Mouse (Mus musculus): ENCODE measurements around the gene Hs2st1. TPM values are rescaled to one million over a fixed set of nuclear protein-coding genes. Genes with fewer than 3 reads are reported as not detected.
A peak's percentile ranks its signal among the peaks of the same experiment; 100 is the strongest.

The Hs2st1 gene
- polyA plus RNA-seq, 1 experiment from 2014 or later = 24.6 TPM

DNA sequence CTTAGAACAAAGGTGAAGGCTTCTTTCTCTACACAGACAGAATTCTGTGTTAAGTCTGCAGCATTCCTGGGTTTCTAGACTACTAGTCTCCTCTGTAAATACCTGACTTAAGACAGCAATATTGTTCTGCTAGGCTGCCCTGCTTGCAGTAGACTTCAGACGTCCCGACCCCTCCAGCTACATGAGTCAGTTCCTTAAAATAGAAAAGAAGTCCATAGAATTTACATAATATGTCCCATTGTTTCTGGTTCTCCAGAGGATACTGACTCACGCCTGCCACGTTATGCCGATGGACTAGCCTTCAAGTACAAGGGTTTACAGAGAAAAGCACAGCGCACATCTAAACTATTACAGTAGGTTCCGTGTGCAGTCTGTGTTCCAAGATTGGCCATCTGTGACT lies 34.2 kb upstream of the Hs2st1 start:
- Histone ChIP-seq H3K36me3 (peaks cover 5% of the 10 kb centered on the region), H3K27me3 (replicated peaks) (no peaks in the 10 kb centered on the region), H3K9ac (no peak overlapping the region), H3K27ac (no peak overlapping the region), H3K4me1 (no peaks in the 10 kb centered on the region), H3K4me3 (no peak overlapping the region), H3K9me3 (no peaks in the 10 kb centered on the region), H3K4me2 (replicated peaks) (no peak overlapping the region)
- ATAC-seq (ENCODE audit: low FRiP score, low read depth) = no peak
- WGBS = 81% methylated on average over 7 of the region's 7 CpGs

DNA sequence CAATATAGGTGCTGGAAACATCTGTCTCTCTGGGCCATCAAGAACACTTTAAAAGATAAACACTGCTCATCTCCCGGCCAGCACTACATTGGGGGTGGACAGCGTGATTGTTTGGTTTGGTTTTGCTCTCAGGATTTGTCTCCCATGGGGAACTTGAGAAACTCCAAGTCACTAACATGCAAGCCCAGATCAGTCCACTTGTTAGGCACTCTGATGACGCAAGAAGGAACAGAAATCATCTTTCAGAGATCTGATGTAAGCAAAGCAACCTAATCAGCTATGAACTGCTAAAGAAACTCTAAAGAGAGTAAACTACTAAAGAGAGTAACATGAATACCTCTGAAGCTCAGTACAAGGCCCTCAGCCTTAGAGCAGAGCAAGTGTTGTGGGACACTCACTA lies 33.6 kb upstream of the Hs2st1 start:
- ATAC-seq (ENCODE audit: low FRiP score, low read depth) = no peak
- Histone ChIP-seq H3K4me3 (no peak overlapping the region), H3K36me3 (peaks cover 8% of the 10 kb centered on the region), H3K27me3 (replicated peaks) (no peaks in the 10 kb centered on the region), H3K4me1 (no peaks in the 10 kb centered on the region), H3K27ac (no peak overlapping the region), H3K9me3 (no peaks in the 10 kb centered on the region), H3K4me2 (replicated peaks) (no peak overlapping the region), H3K9ac (no peak overlapping the region)
- WGBS = 83% methylated on average over 3 of the region's 3 CpGs

DNA sequence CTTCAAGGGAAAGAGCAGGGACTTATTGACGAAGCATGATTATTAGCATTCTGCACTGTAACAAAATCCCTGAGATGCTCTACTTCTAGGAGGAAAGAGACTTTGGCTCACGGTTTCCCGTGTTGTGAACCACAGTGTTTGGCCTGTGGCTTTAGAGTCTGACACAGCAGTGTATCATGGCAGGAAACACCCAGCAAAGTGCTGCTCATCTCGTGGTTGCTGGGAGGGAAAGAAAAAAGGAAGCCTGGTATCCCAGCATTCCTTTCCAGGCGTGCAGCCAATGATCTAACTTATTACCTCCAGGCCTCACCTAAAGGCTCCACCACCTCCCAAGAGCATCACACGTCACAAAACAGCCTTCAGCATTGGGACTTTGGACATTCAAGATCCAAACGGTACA lies 32.8 kb upstream of the Hs2st1 start:
- no peak for ATAC-seq (ENCODE audit: low FRiP score, low read depth)
- no peak overlapping the region for H3K4me2 ChIP-seq (replicated peaks)
- WGBS = 82% methylated on average over 7 of the region's 7 CpGs
- H3K4me3 ChIP-seq = no peak overlapping the region
- H3K27me3 ChIP-seq (replicated peaks) = no peaks in the 10 kb centered on the region
- no peaks in the 10 kb centered on the region for H3K9me3 ChIP-seq
- no peak overlapping the region for H3K9ac ChIP-seq
- no peak overlapping the region for H3K27ac ChIP-seq
- no peaks in the 10 kb centered on the region for H3K4me1 ChIP-seq
- peaks cover 12% of the 10 kb centered on the region for H3K36me3 ChIP-seq

DNA sequence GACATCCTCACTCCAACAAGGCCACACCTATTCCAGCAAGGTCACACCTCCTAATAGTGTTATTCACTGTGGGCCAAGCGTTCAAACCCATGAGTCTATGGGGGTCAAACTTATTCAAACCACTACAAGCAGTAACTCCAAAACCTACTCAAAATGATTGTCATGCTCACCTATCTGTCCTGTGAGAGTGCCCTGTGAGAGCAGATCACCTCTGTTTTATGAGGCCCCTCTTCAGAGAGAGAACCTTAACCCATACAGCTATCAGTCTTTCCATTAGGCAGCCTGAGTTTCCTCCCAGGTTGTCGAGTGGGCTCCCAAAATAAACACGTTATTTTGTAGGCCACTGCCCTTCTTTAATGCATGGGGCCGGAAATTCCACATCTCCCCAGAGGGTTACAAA lies 32.4 kb upstream of the Hs2st1 start:
- Histone ChIP-seq H3K9ac (no peak overlapping the region), H3K36me3 (peaks cover 14% of the 10 kb centered on the region), H3K4me2 (replicated peaks) (no peak overlapping the region), H3K9me3 (no peaks in the 10 kb centered on the region), H3K27me3 (replicated peaks) (no peaks in the 10 kb centered on the region), H3K27ac (no peak overlapping the region), H3K4me3 (no peak overlapping the region), H3K4me1 (no peaks in the 10 kb centered on the region)
- ATAC-seq (ENCODE audit: low FRiP score, low read depth) = no peak
- 78% methylated on average over 4 of the region's 4 CpGs for WGBS

DNA sequence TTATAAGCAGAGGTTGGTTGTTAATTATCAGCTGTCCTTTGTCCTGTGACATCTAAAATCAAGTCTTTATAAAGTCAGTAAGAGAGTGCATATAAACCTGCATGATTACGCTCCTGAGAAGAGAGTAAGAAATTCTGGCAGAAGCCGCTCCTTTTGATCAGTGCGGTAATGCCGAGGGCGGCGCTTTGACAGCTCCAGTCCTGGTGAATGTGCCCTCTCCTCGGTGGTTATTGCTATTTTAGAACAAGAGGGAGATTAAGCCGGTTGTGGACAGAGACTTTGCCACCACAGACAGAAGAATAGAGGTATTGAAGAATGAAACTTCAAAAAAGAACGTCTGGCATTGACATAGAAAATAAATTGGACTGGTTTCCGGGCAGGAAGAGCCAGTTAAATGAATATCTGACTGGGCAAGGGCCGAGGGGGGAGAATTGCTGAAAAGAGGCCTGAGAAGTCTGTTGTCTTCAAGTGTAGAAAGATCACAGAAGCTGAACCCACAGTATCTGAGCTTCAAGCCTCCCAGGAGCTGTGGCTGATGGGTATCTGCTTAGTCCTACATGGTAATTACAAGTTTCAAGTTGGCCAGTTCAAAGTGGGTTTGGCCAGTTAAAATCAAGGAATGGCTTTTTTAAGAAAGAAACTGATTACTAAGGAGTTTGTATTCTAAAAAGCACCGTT lies 27.9 kb upstream of the Hs2st1 start:
- Histone ChIP-seq H3K4me2 (replicated peaks) (no peak overlapping the region), H3K27ac (no peak overlapping the region), H3K4me1 (peaks cover 6% of the 10 kb centered on the region; the same call in 1 of the 2 replicates), H3K9ac (no peak overlapping the region), H3K36me3 (peaks cover 19% of the 10 kb centered on the region), H3K27me3 (replicated peaks) (no peaks in the 10 kb centered on the region), H3K9me3 (no peaks in the 10 kb centered on the region), H3K4me3 (no peak overlapping the region)
- no peak for ATAC-seq (ENCODE audit: low FRiP score, low read depth)
- 73% methylated on average over 12 of the region's 12 CpGs for WGBS

DNA sequence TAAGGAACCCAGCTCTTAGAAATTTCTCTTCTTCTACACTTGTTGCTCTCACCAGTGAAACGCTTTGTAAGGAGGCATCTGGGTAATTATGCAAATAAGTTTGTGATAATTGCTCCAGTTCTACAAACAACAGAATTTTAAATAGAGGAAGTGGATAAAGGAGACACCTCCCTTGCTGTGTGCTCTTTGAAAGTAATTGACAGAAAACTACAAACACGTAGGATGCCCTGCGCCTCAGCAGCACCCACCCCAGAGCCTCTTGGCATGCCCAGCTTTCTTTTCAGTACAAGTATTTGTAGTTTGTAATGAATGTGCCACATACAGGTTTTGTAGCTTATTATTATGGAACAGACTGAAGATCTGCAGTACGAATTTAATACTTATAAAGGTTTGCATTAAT lies 27.1 kb upstream of the Hs2st1 start:
- no peak for ATAC-seq (ENCODE audit: low FRiP score, low read depth)
- H3K4me2 ChIP-seq (replicated peaks) = no peak overlapping the region
- H3K36me3 ChIP-seq = peaks cover 19% of the 10 kb centered on the region
- H3K9ac ChIP-seq = no peak overlapping the region
- 71% methylated on average over 4 of the region's 4 CpGs for WGBS
- no peak overlapping the region for H3K27ac ChIP-seq
- H3K27me3 ChIP-seq (replicated peaks) = no peaks in the 10 kb centered on the region
- no peak overlapping the region for H3K4me3 ChIP-seq
- no peaks in the 10 kb centered on the region for H3K9me3 ChIP-seq
- H3K4me1 ChIP-seq = peaks cover 8% of the 10 kb centered on the region; the same call in 1 of the 2 replicates

DNA sequence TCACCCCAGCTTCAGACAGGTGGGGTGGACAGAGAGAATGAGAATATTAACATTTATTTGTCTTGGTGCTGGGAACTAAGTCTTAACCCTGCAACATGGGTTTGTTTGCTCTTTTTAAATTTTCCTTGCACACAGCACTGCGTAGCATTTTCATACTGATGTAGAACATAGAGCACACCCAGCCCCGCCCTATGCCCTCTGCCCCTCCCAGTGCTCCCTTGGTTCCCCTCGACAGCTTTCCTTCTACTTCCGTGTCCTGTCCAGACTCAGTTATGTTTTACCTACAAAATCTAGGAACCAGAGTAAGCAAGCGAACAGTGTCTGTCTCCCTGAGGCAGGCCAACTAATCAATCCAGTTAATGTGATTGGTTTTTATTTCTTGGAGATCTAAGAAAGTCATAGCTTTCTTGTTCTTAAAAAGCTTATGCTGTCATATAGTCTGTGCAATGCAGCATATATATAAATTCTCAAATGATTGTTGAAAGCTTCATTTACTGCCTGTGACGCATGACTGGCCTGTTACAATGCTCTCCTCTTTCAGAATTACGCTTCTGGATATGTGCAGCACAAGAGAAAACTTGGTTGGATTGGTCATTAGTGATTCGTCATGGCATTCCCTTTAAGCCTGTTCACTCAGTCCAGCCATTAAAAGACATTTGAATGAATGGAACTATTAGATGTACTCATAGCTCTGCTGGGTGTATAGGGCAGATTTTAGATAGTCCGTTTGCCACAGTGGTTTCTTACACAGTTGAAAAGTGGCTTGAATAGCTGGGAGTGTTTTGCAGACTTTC lies 23.2 kb upstream of the Hs2st1 start:
- no peak overlapping the region for H3K27ac ChIP-seq
- ATAC-seq (ENCODE audit: low FRiP score, low read depth) = no peak
- H3K9ac ChIP-seq = no peak overlapping the region
- no peaks in the 10 kb centered on the region for H3K27me3 ChIP-seq (replicated peaks)
- H3K4me2 ChIP-seq (replicated peaks) = no peak overlapping the region
- 65% methylated on average over 9 of the region's 9 CpGs for WGBS
- H3K36me3 ChIP-seq = peaks cover 19% of the 10 kb centered on the region
- no peaks in the 10 kb centered on the region for H3K9me3 ChIP-seq
- H3K4me3 ChIP-seq = no peak overlapping the region
- peaks cover 14% of the 10 kb centered on the region for H3K4me1 ChIP-seq

DNA sequence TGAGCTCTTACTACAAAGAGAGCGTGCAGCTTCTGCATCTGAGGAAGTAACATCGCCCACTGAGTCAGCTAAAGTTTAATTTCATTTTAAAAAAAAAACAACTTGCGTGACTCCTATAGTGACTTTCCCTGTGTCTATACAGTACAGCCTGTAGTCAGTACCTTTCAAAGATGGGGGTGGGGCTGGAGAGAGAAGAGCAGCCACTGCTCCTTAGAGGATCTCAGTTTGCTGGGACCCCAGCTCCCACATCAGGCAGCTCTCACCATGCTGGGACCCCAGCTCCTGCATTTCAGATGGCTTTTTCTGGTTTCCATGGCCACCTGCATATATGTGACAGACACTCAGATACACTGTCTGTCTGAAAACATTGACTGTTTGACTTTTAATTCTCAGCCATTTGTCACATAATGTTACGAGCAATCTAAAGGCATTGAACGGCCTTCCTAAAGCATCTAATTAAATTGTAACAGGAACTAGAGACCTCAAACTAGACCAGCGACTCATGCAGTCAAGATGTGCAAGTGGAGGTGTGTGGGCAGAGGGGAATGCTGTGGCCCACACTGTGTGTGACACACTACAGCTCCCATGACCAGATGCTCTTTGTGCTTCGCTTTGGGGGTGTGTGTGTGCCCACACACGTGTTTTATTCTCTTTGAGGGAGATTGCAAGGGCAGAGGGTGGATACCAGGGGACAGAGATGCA lies 19.4 kb upstream of the Hs2st1 start:
- Histone ChIP-seq H3K36me3 (peaks cover 20% of the 10 kb centered on the region), H3K9ac (no peak overlapping the region), H3K4me3 (no peak overlapping the region), H3K4me1 (peaks cover 14% of the 10 kb centered on the region), H3K27ac (no peak overlapping the region), H3K9me3 (no peaks in the 10 kb centered on the region), H3K4me2 (replicated peaks) (no peak overlapping the region), H3K27me3 (replicated peaks) (no peaks in the 10 kb centered on the region)
- peak; percentile 61; the same call in 1 of the 2 replicates for ATAC-seq (ENCODE audit: low FRiP score, low read depth)
- 75% methylated on average over 8 of the region's 8 CpGs for WGBS

DNA sequence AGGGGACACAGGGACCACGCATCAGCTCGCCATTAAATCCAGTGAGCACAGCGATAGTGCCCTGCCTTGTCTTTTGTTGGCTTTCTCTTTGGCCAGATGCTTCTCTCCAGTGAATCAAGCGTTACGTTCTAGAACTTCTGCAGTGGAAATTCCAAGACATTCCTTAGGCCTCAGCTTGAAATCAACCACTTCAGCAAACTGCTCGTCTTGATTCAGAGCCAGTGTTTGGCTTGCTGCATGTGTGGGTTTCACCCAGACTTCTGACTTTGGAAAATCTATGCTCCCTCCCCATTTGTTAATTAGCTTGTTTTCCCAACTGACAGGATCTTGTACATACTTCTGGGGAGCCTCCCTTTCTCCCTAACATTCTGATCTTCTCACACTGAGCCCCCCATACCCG lies 16.8 kb upstream of the Hs2st1 start:
- Histone ChIP-seq H3K4me1 (peaks cover 5% of the 10 kb centered on the region; the same call in 1 of the 2 replicates), H3K9me3 (no peaks in the 10 kb centered on the region), H3K9ac (no peak overlapping the region), H3K36me3 (peaks cover 33% of the 10 kb centered on the region), H3K4me2 (replicated peaks) (no peak overlapping the region), H3K27ac (no peak overlapping the region), H3K27me3 (replicated peaks) (no peaks in the 10 kb centered on the region), H3K4me3 (no peak overlapping the region)
- no peak for ATAC-seq (ENCODE audit: low FRiP score, low read depth)
- WGBS = 87% methylated on average over 7 of the region's 7 CpGs

DNA sequence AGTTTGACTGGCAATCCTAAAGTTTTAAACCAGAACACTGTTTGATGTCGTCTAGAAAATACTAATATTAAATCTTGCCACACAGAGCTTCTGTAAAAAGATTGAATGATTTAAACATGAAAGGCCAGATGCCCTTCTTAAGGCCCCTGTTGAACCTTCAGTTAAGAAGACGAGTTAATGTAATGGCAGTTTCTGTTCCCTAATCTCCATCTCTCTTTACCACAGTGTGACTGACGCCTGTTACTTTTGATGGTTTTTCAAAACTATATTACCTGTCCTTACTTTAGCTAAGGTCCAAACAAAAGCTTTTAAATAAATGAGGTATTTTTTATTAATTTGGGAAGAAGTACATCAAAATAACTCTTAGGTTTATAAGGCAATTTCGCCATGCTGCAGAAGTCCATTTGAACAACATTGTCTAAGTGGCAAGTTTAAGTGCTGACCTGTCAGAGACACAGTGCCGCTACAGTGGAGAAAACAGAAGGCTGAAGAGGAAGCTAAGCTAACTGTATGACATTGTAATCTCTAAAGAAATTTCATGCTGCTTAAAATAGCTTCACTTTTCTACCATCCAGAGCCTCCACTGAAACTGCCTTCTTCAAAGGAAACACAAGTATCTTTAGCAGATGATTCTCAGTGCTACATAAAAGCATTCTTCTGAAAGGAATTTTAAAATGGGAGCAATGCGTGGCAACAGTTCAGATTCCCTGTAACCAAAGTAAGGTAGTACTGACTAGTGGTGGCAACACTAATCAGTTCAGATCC lies 15.0 kb upstream of the Hs2st1 start:
- no peak overlapping the region for H3K4me2 ChIP-seq (replicated peaks)
- peaks cover 5% of the 10 kb centered on the region; the same call in 1 of the 2 replicates for H3K4me1 ChIP-seq
- no peak overlapping the region for H3K4me3 ChIP-seq
- H3K9ac ChIP-seq = no peak overlapping the region
- H3K9me3 ChIP-seq = no peaks in the 10 kb centered on the region
- WGBS = 92% methylated on average over 6 of the region's 6 CpGs
- H3K36me3 ChIP-seq = peaks cover 38% of the 10 kb centered on the region
- no peaks in the 10 kb centered on the region for H3K27me3 ChIP-seq (replicated peaks)
- ATAC-seq (ENCODE audit: low FRiP score, low read depth) = no peak
- H3K27ac ChIP-seq = no peak overlapping the region

DNA sequence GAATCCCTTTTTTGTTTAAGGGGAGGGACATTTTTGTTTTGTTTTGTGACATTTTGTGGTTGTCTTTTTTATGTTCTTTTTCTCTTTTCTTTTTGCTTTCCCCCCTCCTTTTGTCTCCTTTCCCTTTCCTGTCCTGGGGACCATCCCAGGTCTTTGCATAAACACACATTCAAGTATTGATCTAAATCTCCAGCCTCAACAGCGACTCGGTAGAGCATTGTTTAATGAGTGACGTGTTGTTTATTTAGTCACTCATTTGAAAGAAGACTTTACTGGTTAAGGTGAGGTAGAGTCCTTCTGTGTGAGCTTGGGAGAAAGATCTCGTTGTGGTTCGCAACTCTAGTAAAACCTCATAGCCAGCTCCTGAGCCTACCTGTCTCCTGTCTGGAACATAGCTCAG lies 13.8 kb upstream of the Hs2st1 start:
- Histone ChIP-seq H3K4me1 (no peaks in the 10 kb centered on the region), H3K9ac (no peak overlapping the region), H3K4me3 (no peak overlapping the region), H3K9me3 (no peaks in the 10 kb centered on the region), H3K4me2 (replicated peaks) (no peak overlapping the region), H3K36me3 (peaks cover 47% of the 10 kb centered on the region), H3K27ac (no peak overlapping the region), H3K27me3 (replicated peaks) (no peaks in the 10 kb centered on the region)
- WGBS = 77% methylated on average over 5 of the region's 5 CpGs
- no peak for ATAC-seq (ENCODE audit: low FRiP score, low read depth)

DNA sequence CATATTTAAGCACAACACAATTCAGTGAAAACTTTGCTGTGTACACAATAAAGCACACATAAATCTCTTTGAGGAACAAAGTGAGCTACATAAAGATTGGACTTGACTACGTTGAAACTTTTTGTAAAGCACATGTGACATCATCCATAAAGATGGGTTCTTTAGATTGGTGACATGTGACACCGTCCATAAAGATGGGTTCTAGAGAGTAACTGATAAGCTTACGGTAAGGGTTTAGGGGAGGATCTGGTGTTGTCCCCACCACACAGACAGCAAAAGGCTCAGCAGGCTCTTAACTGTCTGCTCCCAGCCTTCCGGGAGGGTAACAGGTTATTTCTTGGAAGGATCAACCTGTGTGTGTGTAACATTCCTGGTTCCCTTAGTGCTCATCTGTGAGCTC lies 12.3 kb upstream of the Hs2st1 start:
- H3K27ac ChIP-seq = no peak overlapping the region
- H3K27me3 ChIP-seq (replicated peaks) = no peaks in the 10 kb centered on the region
- WGBS = 90% methylated on average over 4 of the region's 4 CpGs
- ATAC-seq (ENCODE audit: low FRiP score, low read depth) = no peak
- H3K9ac ChIP-seq = no peak overlapping the region
- H3K4me3 ChIP-seq = no peak overlapping the region
- no peak overlapping the region for H3K4me2 ChIP-seq (replicated peaks)
- H3K36me3 ChIP-seq = peaks cover 52% of the 10 kb centered on the region
- H3K9me3 ChIP-seq = no peaks in the 10 kb centered on the region
- H3K4me1 ChIP-seq = no peaks in the 10 kb centered on the region
